Mouse (Mus musculus) megakaryocyte, embryonic 14.5 days (primary cell): ENCODE measurements around the gene Slc22a20.

Source experiments
- FLI1 ChIP-seq: IDR thresholded peaks from 2 replicates; pipeline ENCODE4 v1.6.1; 2012; ENCODE audit warnings: low read length, inconsistent platforms, mixed read lengths
- GATA1 ChIP-seq: IDR thresholded peaks from 3 replicates; pipeline ENCODE4 v1.6.1; 2012; ENCODE audit warnings: mixed read lengths, low read length, inconsistent platforms, borderline replicate concordance

GRCm38 (mm10) chr19:5955704-5956670, 30.0 kb downstream of the Slc22a20 start:
- TF ChIP-seq GATA1, result no peak
- TF ChIP-seq FLI1, result no peak
